Mouse (Mus musculus) spleen, embryonic (tissue): ENCODE measurements around the gene Nxpe3.
"Not testable (repeated sequence)": the region's sequence is repeated elsewhere in the genome, so short reads cannot be mapped to it uniquely, and the experiment has no call there.

Source experiments
- CTCF ChIA-PET: fragments of 350-600 bp; sonication (Branson Sonifier 250); formaldehyde crosslinking; loops from one replicate; lab custom pipeline; 2022; lab: Charles Lee

Nxpe3 gene

DNA sequence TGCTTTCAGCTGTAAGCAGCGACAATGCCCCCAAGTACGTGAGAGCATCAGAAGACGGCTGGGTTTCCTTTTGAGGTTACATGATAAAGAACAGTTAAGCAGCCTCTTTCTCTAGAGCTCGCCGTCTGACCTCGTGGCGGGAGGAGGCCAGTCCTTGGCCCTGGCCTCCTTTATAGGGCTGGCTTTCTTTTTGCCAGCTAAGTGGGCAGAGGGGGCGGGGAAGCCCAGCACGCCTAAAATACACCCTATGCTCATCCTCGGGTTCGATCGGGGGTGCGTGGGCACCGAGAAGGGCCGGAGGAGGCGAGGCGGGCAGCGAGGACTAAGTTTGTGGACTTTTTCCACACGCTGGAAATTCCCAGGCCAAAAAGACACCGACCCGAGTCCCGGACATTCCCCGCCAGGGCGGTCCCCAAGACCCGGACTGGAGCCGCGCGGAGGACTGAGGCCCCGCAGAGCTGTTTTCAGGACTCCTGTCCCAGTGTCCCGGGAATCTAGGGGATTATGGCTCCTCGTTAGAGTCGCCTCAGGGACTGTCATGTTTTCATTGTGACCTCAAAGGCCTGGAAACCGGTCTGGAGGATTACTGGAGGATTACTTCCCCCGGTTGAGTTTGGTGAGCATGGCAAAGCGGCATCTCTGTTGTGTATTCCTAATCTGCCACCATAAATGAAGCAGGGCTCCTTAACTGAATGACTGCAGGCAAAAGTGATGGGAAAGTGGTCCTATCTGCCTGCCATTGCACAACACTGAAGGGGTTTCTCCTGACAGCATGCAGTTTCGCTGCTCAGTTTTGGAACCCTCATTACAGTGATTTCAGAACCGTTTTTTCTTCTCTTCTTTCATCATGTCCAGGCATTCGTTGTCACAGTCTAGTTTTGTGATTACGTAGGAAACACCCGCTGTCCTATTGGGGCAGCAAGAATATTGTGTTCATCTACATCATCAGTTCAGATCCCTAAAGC, 56.3 kb downstream of the Nxpe3 start, which contains the start of gene Nfkbiz:
Gene Nfkbiz (minus strand): TSS at position 390 of the 965 bp plus-strand sequence.
- CTCF ChIA-PET = interaction anchor here (0.6 kb wide), 1 partner anchor 218 kb away, joined by 4 read pairs; no protein-coding TSS in a partner anchor

DNA sequence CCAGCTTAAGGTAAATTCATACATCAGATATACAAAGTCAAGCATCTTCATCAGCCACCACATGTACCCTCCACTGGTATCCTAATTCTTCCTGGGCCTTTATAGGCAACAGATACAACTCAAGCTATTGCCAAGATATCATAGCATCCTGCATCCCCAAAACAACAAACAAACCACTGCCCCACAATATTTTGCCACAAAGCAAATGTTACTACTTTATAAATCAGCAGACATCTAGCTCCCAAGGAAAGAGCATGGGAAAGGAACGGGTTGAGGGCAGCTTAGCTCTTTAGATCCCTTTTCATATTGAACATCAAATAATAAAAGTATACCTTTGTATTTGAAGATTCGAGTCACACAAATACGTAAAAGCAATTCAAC, 57.0 kb downstream of the Nxpe3 start:
- CTCF ChIA-PET = no interaction called here

DNA sequence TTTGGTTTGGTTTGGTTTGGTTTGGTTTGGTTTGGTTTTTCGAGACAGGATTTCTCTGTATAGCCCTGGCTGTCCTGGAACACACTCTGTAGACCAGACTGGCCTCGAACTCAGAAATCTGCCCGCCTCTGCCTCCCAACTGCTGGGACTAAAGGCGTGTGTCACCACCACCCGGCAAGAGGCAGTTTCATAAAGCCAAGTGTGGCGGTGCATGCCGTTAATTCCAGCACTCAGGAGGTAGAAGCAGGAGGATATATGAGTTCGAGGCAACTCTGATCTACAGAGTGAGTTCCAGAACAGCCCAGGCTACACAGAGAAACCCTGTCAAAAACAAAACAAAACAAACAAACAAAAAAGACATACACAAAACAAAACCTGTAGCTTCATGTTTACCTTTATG, 57.4 kb downstream of the Nxpe3 start:
- CTCF ChIA-PET = not testable (repeated sequence)

DNA sequence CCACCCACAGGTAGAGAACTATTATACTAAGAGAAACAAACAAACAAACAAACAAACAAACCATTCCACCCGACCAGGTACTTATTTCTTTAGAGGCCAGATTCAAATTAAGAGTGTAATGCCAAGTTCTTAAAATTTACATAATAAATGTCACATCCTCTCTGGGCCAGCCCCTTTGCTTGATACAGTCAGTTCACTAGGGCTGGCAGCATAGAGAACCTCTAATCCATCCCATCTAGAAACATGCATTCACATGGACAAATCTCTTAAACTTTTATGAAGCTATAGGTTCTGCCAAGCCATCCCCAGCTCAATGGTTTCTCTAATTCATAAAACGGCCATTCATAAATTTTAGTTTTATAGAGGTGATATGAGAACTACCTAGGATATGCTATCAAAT, 57.9 kb downstream of the Nxpe3 start:
- CTCF ChIA-PET = no interaction called here

DNA sequence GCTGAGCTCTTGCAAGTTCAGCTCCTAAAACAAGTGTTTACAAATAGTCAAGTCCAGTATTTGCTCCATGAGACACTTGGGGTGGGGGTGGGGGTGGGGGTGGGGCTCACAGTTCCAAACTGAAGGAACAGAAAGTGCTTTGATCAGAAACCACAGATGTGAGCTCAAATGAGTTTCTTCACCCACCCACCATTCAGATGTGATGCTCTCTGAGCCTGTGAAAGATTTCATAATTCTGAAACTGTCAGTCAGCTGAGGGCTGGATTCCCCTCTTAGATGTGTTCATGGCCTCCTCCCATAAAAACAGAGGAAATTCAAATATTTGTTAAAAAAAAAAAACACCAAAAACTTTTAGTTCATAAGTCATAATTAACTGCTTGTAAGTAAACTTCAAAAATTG, 59.3 kb downstream of the Nxpe3 start:
- CTCF ChIA-PET = no interaction called here

DNA sequence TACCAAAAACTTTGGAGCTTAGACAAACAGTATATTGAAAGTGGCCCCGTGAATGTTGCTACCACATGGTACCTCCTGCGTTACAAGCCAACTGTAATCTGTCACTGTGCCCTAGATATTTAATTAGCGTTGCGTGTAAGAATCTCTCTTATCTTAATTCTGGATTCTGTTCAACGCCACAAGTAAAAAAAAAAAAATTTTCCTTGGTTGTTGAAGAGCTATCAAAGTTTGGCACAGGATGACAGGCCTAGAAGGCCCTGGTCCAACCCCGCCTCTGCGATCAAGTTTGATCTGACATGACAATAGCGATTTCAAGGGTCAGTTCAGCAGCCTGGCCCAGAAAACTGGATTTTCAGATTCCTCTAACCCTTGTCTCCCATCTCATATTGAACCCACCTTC, 62.5 kb downstream of the Nxpe3 start:
- CTCF ChIA-PET = interaction anchor here (1.1 kb wide), 1 partner anchor 23 kb away, joined by 9 read pairs; no protein-coding TSS in a partner anchor

DNA sequence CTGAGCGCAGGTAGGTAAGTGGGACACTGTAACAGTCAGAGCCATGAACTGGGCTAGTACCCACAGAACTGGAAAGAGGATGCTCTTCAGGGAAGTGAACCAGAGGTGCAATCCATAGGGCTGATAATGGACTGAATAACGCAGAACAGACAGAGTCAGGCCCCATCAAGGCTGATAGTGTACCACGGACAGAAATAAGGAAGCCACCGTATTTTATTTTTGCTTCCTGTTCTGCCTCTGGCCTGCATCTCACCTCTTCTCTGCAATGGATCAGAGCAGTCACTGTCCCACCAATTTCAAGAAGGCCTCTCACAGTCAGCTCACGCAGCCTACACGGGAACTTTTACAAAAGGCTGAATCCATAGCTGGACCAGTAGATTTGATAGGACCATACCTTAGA, 63.0 kb downstream of the Nxpe3 start:
- CTCF ChIA-PET = interaction anchor here (1.1 kb wide), 1 partner anchor 23 kb away, joined by 9 read pairs; no protein-coding TSS in a partner anchor

DNA sequence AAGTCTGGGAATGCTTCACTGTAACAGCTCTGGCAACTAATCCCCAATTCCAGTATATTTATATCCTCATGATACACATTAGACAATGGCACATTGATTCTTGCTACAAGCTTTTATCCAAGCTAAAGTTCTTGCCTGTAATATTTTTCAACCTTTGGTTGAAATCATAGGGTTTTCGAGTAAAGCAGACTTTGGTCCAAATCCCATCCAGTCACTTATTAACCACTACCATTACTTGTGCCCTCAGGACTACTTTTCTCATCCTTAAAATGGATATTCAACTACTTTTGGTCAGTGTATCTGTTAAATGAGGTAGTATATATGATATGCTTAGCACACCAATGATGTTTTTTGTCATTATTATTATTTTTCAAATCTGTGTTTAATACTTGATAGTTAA, 63.6 kb downstream of the Nxpe3 start:
- CTCF ChIA-PET = no interaction called here

DNA sequence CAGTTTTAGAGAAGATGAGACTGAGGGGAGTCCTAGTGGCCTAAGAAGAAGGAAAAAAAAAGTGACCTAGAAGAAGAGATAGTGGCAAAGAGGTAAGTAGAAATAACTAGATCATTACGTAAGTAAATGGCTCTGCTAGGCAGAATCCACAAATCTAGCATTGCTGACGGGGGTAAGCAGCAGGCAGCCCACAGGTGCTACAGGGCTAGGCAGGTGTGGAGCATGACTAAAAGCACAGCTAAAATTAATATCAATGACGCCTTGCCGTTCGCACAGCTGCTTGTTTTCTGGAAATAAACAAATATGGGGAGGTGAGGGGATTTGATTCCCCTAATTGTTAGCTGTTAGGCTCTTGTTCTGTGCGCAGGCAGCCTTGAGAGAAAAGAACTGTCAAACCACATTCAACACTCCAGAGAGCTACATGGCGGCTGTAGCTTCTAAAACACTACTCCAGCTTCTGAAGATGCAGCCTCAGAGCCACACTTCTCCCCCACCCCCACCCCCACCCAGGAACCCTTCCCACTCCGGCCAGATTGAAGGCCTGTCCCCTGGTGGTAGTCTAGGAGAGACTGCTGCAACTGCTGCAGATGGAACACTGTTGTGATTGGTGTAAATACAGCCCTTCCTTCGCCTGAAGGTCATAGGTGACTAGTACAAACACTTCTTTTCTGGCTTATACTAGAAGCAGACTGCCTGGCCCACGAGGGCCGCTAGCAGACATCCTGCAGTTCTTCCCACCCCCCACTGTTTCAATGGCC, 71.5 kb downstream of the Nxpe3 start:
- CTCF ChIA-PET = no interaction called here

DNA sequence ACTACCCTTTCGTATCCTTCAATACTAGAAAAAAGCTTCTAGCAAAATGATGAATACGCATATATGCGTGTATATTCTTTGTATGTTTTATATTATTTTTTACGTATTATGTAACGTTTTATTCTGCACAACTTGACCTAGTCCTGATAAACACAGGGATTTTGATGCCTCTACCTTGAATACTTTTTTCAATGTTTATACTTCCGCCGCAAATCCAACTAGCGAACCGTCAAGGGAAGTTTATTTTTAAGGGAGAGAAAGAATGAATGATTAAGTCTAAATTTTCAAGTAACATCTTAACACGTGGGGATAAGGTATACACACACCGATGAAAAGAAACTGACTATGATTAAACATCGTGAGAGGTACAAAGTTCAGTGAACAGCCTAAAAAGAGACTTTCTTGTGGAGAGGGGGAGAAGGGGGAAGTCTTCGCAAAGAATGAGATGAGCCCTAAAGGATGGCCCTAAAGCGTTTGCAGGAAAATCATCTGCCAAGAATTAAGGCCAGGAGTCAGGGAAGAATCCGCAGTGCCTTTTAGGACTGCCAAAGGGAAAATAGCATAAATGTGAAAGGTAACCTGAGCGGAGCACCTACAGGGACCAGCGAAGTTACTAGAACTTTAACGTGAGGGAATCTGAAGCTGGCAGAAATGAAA, 72.2 kb downstream of the Nxpe3 start:
- CTCF ChIA-PET = interaction anchor here (0.6 to 1.2 kb wide), 2 partner anchors 11 to 51 kb away, joined by 3 to 12 read pairs; no protein-coding TSS in a partner anchor

DNA sequence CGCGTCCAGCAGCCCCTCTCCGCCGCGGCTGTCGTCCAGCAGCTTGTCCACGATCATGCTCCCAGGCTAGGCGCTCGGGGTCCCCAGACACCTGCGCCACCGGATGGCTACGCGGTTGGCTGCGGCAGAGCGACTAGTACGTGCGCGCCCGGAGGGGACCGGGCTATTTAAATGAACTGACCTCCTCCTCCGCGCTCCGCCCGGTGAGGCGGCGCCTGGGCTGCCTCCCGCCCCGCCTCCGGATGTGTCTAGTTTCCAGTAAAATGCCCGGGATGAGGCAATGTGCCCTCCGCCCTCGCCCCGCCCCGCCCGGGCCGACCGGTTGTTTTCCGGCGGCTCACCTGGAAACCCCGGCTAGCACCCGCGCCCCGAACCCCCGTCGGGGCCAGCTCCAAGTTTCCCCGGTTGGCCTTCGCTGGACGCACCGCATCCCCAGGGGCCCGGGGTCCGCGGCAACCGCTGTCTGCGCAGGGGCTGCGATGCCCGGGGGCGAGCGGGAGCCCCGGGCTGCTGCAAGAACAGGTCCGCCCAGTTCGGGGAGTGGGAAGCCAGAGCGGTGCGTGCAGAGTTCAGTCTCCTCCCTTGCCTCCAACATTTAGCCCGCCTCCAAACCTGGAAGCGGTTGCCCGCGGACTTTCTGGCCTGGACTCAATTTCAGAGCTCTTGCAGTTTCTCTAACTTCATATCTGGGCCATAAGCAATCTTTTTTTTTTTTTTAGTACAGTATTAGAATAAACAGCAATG, 72.9 kb downstream of the Nxpe3 start:
- CTCF ChIA-PET = interaction anchor here (0.6 to 1.2 kb wide), 2 partner anchors 12 to 52 kb away, joined by 3 to 12 read pairs; no protein-coding TSS in a partner anchor

DNA sequence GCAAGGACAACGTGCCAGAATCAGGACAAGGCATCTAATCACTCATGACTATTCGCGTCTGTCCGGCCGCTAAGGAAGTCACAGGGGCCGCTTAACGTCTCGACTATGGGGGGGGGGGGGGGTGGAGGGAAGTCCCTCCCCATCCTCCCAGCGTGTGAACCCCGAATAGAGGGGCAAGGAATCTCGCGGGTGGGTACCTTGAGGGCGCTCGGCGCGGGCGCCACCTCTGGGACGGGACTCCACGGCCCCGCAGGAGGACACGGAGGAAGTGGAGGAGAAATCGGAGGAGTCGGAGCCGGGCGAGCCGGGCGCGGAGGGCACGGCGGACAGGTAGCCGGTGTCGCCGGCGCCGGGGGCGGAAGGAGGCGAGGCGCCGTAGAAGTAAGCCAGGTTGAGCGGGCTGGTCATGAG, 73.5 kb downstream of the Nxpe3 start:
- CTCF ChIA-PET = interaction anchor here (0.6 to 1.2 kb wide), 2 partner anchors 12 to 252 kb away, joined by 4 to 12 read pairs; no protein-coding TSS in a partner anchor

DNA sequence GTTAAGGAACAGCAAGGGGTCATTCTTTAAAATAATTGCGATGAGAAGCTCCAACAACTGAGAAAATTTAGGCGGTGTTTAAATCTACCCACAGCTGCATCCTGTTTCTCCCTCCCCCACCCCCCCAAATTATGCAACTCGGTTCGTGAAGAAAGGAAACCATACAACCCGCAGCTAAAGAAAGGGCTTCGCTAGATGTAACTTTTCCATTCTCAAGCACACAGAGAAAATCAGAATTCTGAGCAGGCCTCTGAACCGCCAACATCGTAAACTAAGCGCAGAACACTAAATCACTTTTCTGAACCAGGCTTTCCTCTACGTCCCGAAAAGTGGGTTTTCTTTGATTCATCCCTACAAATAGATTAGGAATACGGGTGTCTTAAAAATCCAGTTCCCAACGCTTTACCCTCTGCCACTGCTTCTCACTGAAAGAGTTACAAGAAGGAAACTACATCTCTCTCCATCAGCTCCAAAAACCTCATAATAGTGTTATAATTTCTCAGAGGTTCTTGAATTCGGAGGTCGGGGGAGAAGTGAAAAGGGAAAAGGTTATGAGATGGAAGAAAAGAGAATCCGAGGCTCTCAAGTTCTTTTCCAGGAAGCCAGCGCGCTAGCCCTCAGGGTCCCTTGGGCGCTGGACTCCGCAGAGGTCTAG, 74.0 kb downstream of the Nxpe3 start:
- CTCF ChIA-PET = interaction anchor here (0.6 kb wide), 2 partner anchors 10 to 252 kb away, joined by 3 to 4 read pairs; no protein-coding TSS in a partner anchor

DNA sequence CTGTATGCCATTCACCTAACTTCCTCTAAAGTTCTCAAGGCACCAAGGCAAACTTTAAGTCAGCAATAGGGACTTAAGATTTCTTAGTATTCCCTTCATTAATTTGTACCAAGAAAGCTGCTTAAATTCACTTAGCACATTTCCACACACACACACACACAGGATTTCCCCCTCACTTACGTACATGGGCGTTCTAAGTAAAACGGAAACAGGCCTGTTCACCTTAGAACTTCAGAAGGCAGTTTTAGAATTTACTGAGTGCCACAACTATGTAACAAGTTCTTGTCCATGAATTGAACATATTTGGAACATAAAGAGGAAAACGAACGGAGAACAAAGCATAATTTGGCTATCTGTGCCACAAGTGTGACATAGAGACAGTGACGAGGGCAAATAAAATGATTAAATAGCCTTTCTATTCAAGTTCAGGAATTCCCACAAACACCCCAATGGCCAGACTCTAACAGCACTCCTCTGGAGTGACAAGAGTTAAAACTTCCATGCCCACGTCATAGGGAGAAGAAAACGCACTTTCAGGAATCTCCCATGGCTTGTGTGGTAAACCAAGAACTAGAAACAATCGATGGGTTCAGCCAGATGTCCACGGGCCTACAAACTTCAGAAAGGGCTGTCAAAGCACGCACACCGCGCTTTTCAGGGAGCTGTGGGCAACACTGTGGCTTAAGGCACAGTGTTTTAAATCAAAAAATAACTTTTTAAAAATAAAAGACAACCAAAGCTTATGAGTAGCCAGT, 74.7 kb downstream of the Nxpe3 start:
- CTCF ChIA-PET = interaction anchor here (0.6 kb wide), 1 partner anchor 9 kb away, joined by 3 read pairs; no protein-coding TSS in a partner anchor

DNA sequence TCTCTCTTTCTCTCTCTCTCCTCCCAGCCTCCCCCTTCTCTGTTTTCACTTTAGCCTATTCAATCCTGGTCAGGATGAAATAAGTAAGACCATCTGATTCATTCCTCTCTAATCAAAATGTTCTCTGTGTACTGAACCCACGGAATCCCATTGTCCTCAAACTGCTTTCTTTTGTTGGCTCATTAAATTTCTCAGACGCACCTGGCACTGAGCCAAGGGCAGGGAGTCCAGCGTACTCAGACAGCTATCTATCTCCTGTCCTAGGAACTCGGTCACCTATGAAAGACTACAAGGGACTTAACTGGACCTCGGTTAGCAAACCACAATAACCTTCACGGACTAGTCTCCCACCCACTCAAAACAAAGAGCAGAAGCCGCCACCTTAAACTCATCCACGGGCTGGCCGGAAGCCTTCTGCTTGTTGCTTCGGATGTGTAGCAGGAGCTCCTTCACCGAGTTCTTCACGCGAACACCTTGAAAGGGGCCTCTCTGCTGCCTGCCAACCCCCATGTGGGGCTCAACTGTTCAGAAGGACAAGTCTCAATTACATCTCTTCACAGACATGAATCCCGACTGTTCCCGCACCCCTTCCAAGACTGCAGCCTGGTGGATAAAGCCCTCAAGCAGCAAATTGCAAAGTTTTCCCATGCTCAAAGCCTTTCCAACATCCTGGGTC, 75.8 kb downstream of the Nxpe3 start:
- CTCF ChIA-PET = interaction anchor here (0.7 kb wide), 1 partner anchor 66 kb away, joined by 3 read pairs; no protein-coding TSS in a partner anchor

DNA sequence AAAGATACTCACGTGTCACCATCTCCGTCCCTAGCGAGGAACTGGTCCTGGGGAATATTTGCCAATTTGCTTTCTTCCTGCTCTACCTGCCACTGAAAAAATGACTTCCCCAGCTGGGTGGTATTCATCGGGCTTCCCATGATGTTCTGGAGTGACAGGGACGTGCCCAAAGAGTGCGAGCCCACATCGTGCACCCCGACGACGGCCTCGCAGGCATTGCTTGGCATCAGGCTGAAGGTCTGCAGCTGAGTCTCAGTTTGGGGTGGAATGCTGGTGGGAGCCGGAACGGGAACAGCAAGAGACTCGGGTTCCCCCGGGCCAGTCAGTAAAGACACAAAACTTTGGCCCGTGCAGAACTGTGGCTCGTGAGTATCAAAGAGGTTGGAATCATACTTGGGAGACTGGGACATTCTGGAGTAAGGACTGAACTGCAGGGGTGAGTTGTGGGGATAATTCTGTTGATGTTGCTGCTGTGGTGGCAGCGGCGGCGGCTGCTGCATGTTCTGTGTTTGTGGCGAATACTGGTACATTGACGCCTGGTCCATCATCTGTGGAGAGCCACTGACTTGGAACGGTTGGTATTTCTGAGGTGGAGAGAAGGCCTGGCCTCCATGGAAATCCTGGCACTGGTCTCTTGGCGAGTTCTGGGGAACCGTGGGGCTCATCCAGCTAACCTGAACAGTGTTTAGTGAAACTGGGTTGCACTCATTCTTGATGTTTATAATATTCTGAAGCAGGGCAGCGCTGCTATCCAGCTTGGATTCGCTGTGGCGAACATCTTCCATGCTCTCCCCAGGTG, 77.2 kb downstream of the Nxpe3 start:
- CTCF ChIA-PET = no interaction called here

DNA sequence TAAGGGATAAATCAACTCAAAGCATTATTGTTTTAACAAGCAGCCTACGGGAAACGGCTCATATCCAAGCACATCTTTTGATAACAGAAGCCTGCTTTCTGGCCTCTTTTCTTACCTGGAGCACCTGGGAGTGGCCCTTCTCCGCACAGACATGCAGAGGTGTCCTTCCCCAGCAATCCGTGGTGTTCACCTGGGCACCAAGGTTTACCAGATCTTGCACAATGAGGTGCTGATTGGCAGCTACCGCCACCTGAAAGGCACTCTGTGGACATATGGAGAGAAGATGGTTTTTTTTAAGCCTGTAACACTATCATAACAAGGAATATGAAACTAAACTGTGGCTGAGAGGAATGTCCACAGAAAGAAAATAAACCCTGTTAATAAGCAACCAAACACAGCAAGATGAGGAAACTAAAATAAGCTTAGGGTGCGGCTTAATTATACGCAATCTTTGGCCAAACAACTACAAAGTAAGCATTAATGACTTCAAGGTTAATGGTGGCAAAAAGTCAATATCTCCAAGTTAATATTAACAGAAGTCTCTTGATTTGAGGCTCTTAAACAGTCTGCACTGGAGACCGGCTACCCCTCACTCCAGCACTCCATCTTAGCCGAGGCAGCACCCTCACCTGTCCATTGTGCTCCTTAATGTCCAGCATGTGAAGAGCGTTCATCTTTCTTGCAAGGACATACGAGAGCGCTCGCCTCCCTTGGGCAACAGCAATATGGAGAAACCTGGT, 78.7 kb downstream of the Nxpe3 start:
- CTCF ChIA-PET = no interaction called here
